Mouse (Mus musculus) stomach, embryonic 16.5 days (tissue): ENCODE measurements around the gene Abcb10. TPM values are rescaled to one million over a fixed set of nuclear protein-coding genes. Genes with fewer than 3 reads are reported as not detected.
"Not testable (repeated sequence)": the region's sequence is repeated elsewhere in the genome, so short reads cannot be mapped to it uniquely, and the experiment has no call there.

Experiments used
- ATAC-seq: fragments of 200-750 bp; cut with Nextera tagmentation; 2 replicates; pipeline ENCODE4 v1.8.0; 2017; ENCODE audit warnings: moderate number of reproducible peaks, moderate TSS enrichment; ENCODE audit not compliant: insufficient read depth, low FRiP score
- H3K27ac ChIP-seq: fragments of 300-500 bp; sonication (generic); 2 replicates; pipeline ENCODE4 v1.5.1; 2014; ENCODE audit warnings: low read length
- H3K27me3 ChIP-seq: fragments of 300-500 bp; sonication (generic); 2 replicates; pipeline ENCODE4 v1.6.1; 2014; ENCODE audit warnings: low read length, control low read depth, mixed read lengths; ENCODE audit not compliant: control insufficient read depth, insufficient read depth
- H3K36me3 ChIP-seq: fragments of 300-500 bp; sonication (generic); 2 replicates; pipeline ENCODE4 v1.6.1; 2014; ENCODE audit warnings: low read length; ENCODE audit not compliant: control insufficient read depth, insufficient read depth
- H3K4me1 ChIP-seq: fragments of 300-500 bp; sonication (generic); 2 replicates; pipeline ENCODE4 v1.6.1; 2014; ENCODE audit warnings: low read length, control low read depth, mixed read lengths; ENCODE audit not compliant: control insufficient read depth, insufficient read depth
- H3K4me2 ChIP-seq: fragments of 300-500 bp; sonication (generic); 2 replicates; pipeline ENCODE4 v1.6.1; 2014; ENCODE audit warnings: low read depth, low read length, mixed read lengths
- H3K4me3 ChIP-seq: fragments of 300-500 bp; sonication (generic); replicated peaks from 2 replicates; pipeline ENCODE4 v1.5.1; 2014; ENCODE audit warnings: mild to moderate bottlenecking, low read length
- H3K9ac ChIP-seq: fragments of 300-500 bp; sonication (generic); 2 replicates; pipeline ENCODE4 v1.6.1; 2014; ENCODE audit warnings: low read length
- H3K9me3 ChIP-seq: fragments of 300-500 bp; sonication (generic); replicated peaks from 2 replicates; pipeline ENCODE4 v1.6.1; 2016; ENCODE audit warnings: low read length, control low read depth; ENCODE audit not compliant: control insufficient read depth
- WGBS: fragments of 180-500 bp; shearing (Covaris S2); extraction: QIAGEN DNeasy Blood & Tissue Kit; methylation state at CpG from one replicate; pipeline ENCODE4 v1.1.7; 2014; 5-methylcytosine and 5-hydroxymethylcytosine counted together
- polyA plus RNA-seq: library from polyadenylated mRNA; unstranded; fragments of >200 nt; fragmentation: Nextera tagmentation; extraction: Ambion mirVana; gene quantifications from 2 replicates; pipeline ENCODE4 v1.2.1, GENCODE M21; 2015

The Abcb10 gene
- polyA plus RNA-seq, 1 experiment from 2014 or later: 25.0 TPM

DNA sequence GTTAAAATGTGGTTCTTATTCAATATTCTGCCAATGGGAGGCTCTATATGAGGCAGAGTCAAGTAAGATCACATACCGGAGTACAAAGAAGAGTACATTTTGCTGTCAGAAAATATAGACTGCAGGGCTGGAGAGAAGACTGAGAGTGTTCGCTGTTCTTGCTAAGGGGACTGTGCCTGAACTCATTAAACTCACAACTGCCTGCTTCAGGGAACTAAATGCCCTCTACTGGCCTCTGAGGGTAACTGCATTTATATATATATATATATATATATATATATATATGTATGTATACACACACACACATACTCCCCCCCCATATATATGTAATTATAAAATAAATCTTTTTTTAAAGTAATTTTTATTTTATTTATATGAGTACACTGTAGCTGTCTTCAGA lies 16.0 kb downstream of the Abcb10 start:
- no peak overlapping the region for H3K4me3 ChIP-seq
- no peak overlapping the region for H3K4me2 ChIP-seq
- no peak for ATAC-seq
- WGBS: 70% methylated on average over 2 of the region's 2 CpGs
- no peaks in the 10 kb centered on the region for H3K27me3 ChIP-seq
- H3K9ac ChIP-seq: no peak overlapping the region
- H3K9me3 ChIP-seq: no peaks in the 10 kb centered on the region
- peaks cover 5% of the 10 kb centered on the region; the same call in 1 of the 2 replicates for H3K36me3 ChIP-seq
- no peak overlapping the region for H3K27ac ChIP-seq
- 0 out of 2 replicates have a peak, but pooled peaks cover 4% of the 10 kb centered on the region for H3K4me1 ChIP-seq

DNA sequence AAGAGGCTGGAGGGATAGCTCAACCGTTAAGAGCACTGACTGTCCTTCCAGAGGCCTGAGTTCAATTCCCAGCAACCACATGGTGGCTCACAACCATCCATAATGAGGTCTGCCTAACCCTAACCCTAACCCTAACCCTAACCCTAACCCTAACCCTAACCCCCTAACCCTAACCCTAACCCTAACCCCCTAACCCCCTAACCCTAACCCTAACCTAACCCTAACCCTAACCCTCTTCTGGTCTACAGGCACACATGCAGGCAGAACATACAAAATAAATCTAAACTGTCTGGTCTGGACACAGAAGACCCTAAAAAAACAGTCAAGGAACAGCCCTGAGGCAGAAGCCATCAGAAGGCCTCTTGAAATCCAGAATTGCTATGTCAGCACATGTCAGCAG lies 21.6 kb downstream of the Abcb10 start:
- Histone ChIP-seq H3K27ac (no peak overlapping the region), H3K27me3 (no peaks in the 10 kb centered on the region), H3K4me1 (no peaks in the 10 kb centered on the region), H3K36me3 (peaks cover 8% of the 10 kb centered on the region; the same call in 1 of the 2 replicates), H3K4me3 (no peak overlapping the region), H3K9ac (no peak overlapping the region), H3K9me3 (no peaks in the 10 kb centered on the region), H3K4me2 (no peak overlapping the region)
- 72% methylated on average over 1 of the region's 1 CpGs for WGBS
- no peak for ATAC-seq

DNA sequence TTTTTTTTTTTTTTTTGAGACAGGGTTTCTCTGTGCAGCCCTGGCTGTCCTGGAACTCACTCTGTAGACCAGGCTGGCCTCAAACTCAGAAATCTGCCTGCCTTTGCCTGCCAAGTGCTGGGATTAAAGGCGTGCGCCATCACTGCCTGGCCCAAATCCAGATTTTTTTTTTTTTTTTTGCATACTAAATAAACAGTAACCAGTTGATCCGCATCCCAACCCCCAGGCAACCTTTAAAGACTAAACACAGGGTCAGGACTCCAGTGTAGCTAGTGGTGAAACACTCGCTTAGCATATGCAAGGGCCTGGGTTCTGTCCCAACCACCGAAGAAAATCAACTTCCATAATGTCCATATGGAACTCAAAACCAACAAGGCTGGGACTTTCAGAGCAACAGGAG lies 22.4 kb downstream of the Abcb10 start:
- H3K36me3 ChIP-seq: not testable (repeated sequence)
- WGBS: 64% methylated on average over 5 of the region's 5 CpGs

DNA sequence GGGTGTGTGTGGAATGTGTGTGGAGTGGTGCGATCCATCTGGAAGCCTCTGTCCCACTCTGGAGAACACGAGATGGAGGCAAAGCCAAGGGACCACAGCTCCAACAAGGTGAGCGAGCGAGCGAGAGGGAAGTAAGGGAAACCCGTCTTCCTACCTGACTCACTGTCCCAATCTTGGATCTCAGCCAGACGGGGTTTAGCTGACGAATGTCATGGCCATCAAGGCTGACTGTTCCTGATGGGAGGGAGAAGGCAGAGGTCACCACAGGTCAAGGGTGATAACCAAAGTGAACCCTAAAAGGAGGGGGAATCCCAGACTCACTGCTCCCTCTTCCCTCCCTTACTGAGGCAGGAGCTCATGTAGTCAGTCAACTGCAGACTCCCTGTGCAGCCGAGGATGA lies 22.9 kb downstream of the Abcb10 start:
- peaks cover 8% of the 10 kb centered on the region; the same call in 1 of the 2 replicates for H3K36me3 ChIP-seq
- 85% methylated on average over 9 of the region's 9 CpGs for WGBS
- H3K9ac ChIP-seq: no peak overlapping the region
- H3K27me3 ChIP-seq: no peaks in the 10 kb centered on the region
- H3K4me3 ChIP-seq: no peak overlapping the region
- no peak overlapping the region for H3K4me2 ChIP-seq
- no peaks in the 10 kb centered on the region for H3K9me3 ChIP-seq
- ATAC-seq: no peak
- no peaks in the 10 kb centered on the region for H3K4me1 ChIP-seq
- no peak overlapping the region for H3K27ac ChIP-seq

More for the DNA sequence above, 22.4 kb downstream of the Abcb10 start:
- not testable (repeated sequence) for H3K9ac ChIP-seq, H3K4me3 ChIP-seq, H3K9me3 ChIP-seq, H3K27ac ChIP-seq, H3K4me2 ChIP-seq, H3K4me1 ChIP-seq, ATAC-seq, H3K27me3 ChIP-seq

DNA sequence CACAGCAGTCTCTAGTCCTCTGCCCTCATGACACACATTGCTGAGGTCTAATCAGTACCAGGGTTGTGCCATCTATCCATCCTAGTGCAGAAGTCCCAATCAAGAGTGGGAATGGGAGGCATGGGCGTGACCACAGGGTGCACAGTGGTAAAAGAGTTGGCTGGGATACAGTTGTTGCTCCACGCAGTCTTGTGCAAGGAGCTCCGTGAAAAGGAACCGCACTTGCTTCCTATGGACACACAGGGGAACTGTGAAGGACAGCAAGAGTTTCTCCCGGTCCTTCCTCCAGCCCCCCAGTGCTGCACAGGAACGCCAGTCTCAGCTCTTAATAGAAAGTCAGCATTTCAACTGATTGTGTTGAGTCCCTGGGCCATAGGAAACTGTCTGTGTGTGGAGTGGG lies 23.4 kb downstream of the Abcb10 start:
- no peak overlapping the region for H3K9ac ChIP-seq
- no peak for ATAC-seq
- H3K27ac ChIP-seq: no peak overlapping the region
- no peaks in the 10 kb centered on the region for H3K4me1 ChIP-seq
- H3K27me3 ChIP-seq: no peaks in the 10 kb centered on the region
- no peak overlapping the region for H3K4me2 ChIP-seq
- H3K36me3 ChIP-seq: peaks cover 8% of the 10 kb centered on the region; the same call in 1 of the 2 replicates
- WGBS: 92% methylated on average over 6 of the region's 6 CpGs
- no peaks in the 10 kb centered on the region for H3K9me3 ChIP-seq
- no peak overlapping the region for H3K4me3 ChIP-seq

DNA sequence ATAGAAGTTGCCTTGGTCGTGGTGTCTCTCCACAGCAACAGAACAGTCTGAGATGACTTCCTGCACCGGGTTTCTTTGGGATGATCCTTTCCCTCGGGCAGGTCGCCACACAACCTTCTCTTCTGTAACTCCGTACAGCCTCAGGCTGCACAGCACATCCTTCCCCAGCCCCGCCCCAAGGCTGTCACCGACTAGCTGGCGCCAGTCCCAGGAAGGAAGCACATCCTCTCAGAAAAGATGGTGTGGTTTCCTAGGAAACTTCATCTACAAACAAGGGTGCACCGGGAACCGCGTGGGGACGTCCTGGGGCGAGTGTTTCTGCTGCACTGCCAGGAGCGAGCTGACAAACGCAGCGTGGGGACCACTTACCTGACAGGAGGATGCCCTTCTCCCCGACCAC lies 24.8 kb downstream of the Abcb10 start:
- Histone ChIP-seq H3K36me3 (0 out of 2 replicates have a peak, but pooled peaks cover 2% of the 10 kb centered on the region), H3K9ac (no peak overlapping the region), H3K4me3 (no peak overlapping the region), H3K4me1 (no peaks in the 10 kb centered on the region), H3K27me3 (no peaks in the 10 kb centered on the region), H3K9me3 (no peaks in the 10 kb centered on the region), H3K4me2 (no peak overlapping the region), H3K27ac (no peak overlapping the region)
- ATAC-seq: no peak
- WGBS: 70% methylated on average over 17 of the region's 17 CpGs

DNA sequence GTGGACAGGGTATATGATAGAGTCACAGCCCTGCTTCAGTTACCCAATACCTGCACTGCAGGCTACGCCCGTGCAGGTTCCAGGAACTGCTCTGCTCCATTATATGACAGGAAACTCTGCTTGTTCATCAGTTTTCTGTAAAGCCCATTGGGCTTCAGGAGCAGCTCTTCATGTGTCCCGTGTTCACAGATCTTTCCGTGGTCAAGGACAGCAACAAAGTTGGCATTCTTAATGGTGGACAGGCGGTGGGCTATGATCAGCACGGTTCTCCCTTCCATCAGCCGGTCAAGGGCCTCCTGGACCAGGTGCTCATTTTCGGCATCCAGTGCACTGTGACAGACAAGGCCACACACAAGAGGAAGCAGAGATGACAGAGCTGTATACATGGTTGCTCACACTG lies 28.7 kb downstream of the Abcb10 start:
- no peak overlapping the region for H3K27ac ChIP-seq
- H3K9ac ChIP-seq: no peak overlapping the region
- H3K4me1 ChIP-seq: no peaks in the 10 kb centered on the region
- 93% methylated on average over 8 of the region's 8 CpGs for WGBS
- 0 out of 2 replicates have a peak, but pooled peaks cover 2% of the 10 kb centered on the region for H3K36me3 ChIP-seq
- no peak overlapping the region for H3K4me3 ChIP-seq
- H3K4me2 ChIP-seq: no peak overlapping the region
- no peak for ATAC-seq
- no peaks in the 10 kb centered on the region for H3K9me3 ChIP-seq
- H3K27me3 ChIP-seq: no peaks in the 10 kb centered on the region

DNA sequence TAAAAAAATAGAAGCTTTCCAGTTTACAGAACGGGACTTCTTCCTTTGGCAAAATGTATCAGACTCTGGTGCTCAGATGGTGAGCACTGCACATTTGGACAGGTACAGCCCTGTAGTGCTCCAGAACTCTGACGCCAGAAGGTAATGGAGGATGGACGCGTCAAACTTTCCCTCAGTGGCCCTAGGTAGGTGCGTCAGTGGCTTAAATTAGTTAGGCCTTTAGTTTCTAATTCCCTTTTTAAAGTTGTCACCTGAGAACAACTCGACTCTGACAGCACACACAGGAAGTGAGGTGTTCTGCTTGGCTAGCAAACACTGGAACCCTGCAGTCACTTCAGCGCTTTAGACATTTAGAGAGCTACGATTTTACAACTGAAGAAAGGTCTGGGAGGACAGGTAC lies 29.2 kb downstream of the Abcb10 start:
- 0 out of 2 replicates have a peak, but pooled peaks cover 2% of the 10 kb centered on the region for H3K36me3 ChIP-seq
- H3K4me2 ChIP-seq: no peak overlapping the region
- H3K9ac ChIP-seq: no peak overlapping the region
- no peaks in the 10 kb centered on the region for H3K9me3 ChIP-seq
- H3K4me1 ChIP-seq: no peaks in the 10 kb centered on the region
- no peaks in the 10 kb centered on the region for H3K27me3 ChIP-seq
- no peak for ATAC-seq
- no peak overlapping the region for H3K27ac ChIP-seq
- 82% methylated on average over 8 of the region's 8 CpGs for WGBS
- no peak overlapping the region for H3K4me3 ChIP-seq

DNA sequence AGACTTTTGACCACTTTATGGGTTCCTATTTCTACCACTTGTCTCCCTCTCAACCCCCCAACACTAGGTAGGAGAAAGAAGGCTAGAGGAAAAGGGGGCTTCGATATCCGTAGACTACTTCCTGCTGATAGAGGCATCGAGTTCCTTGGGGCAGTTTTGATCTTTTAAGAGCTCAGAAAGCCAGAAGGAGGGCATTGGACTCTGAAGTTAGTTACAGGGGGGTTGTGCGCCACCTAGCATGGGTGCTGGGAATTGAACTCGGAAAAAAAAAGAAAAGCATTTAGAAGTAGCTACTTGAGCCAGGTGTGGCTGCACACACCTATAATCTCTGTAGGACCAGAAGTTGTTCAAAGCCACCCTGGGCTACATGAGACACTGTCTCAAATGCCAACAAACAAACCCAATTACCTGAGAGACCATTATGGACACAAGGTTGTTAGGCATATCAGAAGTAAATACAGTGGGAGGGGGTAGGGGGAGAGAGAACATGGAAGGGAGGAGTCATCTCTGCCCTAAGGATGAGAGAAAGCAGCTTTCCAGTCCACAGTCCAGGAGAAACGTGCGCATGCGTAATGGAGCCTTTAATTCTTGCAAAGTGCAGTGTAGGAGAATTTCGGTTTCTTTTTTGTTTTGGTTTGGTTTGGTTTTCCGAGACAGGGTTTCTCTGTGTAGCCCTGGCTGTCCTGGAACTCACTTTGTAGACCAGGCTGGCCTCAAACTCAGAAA lies 32.7 kb downstream of the Abcb10 start:
- peak; percentile 22; the same call in 1 of the 2 replicates for ATAC-seq

More for the DNA sequence above, 32.7 kb downstream of the Abcb10 start:
- Histone ChIP-seq H3K9me3 (no peaks in the 10 kb centered on the region), H3K4me1 (peaks cover 6% of the 10 kb centered on the region), H3K4me2 (peak overlapping the region; percentile 87), H3K27ac (peak overlapping the region; percentile 94), H3K36me3 (no peaks in the 10 kb centered on the region), H3K27me3 (no peaks in the 10 kb centered on the region), H3K9ac (peak overlapping the region; percentile 93), H3K4me3 (peak overlapping the region; percentile 100)
- WGBS: 32% methylated on average over 10 of the region's 10 CpGs
